Comparison of ENCODE assay signal across 30 mouse cellular contexts in the genomic region with DNA sequence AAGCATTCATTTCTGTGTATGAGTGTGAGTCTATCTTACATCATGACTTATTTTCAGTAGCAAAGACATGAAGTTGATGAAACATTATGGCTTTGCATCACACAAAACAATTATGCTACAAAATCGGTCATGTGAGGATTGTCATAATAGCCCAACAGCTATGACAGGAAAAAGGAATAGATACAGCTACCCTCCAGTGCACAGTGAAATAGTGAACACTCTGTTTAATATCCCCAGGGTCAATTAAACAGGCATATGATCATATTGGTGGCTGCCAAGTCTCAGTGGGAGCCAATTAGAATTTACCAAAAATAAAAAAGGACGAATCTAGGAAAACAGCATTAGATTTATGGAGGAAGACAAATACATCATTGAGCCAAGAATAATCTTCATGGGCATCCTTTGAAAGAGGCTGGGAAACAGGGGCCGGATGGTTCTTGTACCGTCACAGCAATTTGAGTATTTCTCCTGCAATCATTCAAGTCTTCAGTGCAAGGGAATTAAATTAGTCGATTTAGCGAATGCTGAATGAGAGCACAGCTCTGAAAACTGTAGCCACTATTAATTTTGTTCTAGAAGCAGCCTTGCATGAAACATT.
A peak's percentile ranks its signal among the peaks of the same experiment; 100 is the strongest.
DNase-seq lines count a peak whose midpoint lies in the region; ATAC-seq lines count a peak whose summit lies in the region.
"Had no signal": no experiment of that assay in that cellular context is flagged by ENCODE, and none has a peak within 500 bp of the region (broad histone marks: within the 10 kb centered on the region; RNA-seq: fewer than 3 reads in every experiment).

No protein-coding gene starts in this region.

- no peak overlapping the region for H3K4me2 ChIP-seq in forebrain, embryonic 16.5 days (ENCODE audit: low read length)
- no peak overlapping the region for H3K4me2 ChIP-seq in forebrain, embryonic 12.5 days
- H3K4me2 ChIP-seq in hindbrain, embryonic 16.5 days (ENCODE audit: low read length) = no peak overlapping the region
- H3K4me2 ChIP-seq: embryonic facial prominence, embryonic 13.5 days; forebrain, embryonic 13.5 days; heart, embryonic 11.5 days; kidney, embryonic 15.5 days; limb, embryonic 13.5 days; liver, embryonic 13.5 days; midbrain, embryonic 12.5 days had no signal

- H3K4me3 ChIP-seq in forebrain, embryonic 16.5 days (replicated peaks; ENCODE audit: low read length) = no peak overlapping the region
- no peak overlapping the region for H3K4me3 ChIP-seq in forebrain, embryonic 12.5 days (replicated peaks)
- no peak overlapping the region for H3K4me3 ChIP-seq in hindbrain, embryonic 16.5 days (ENCODE audit: low read length)
- H3K4me3 ChIP-seq: embryonic facial prominence, embryonic 13.5 days; erythroblast, embryonic 14.5 days; forebrain, embryonic 13.5 days; kidney, embryonic 15.5 days; limb, embryonic 13.5 days; liver, embryonic 13.5 days; midbrain, embryonic 12.5 days had no signal

- no peak overlapping the region for H3K27ac ChIP-seq in forebrain, embryonic 16.5 days (ENCODE audit: low read length)
- H3K27ac ChIP-seq in forebrain, embryonic 12.5 days = no peak overlapping the region
- no peak overlapping the region; the same call in 1 of the 2 replicates for H3K27ac ChIP-seq in hindbrain, embryonic 16.5 days (ENCODE audit: low read depth, low read length)
- H3K27ac ChIP-seq: embryonic facial prominence, embryonic 13.5 days; forebrain, embryonic 13.5 days; kidney, embryonic 15.5 days; limb, embryonic 13.5 days; liver, embryonic 13.5 days; midbrain, embryonic 12.5 days had no signal

- peak; percentile 40; the same call in 1 of the 2 replicates for ATAC-seq in forebrain, embryonic 16.5 days
- no peak for ATAC-seq in forebrain, embryonic 12.5 days (ENCODE audit: low FRiP score)
- ATAC-seq in hindbrain, embryonic 16.5 days = peak; percentile 91
- ATAC-seq: activated CD4-positive, CD25-positive, alpha-beta regulatory T cell, adult 4 months; forebrain, embryonic 13.5 days had no signal

- H3K36me3 ChIP-seq in forebrain, embryonic 16.5 days (ENCODE audit: control insufficient read depth, insufficient read depth) = no peaks in the 10 kb centered on the region
- no peaks in the 10 kb centered on the region for H3K36me3 ChIP-seq in forebrain, embryonic 12.5 days (replicated peaks)
- no peaks in the 10 kb centered on the region for H3K36me3 ChIP-seq in hindbrain, embryonic 16.5 days (ENCODE audit: control insufficient read depth, insufficient read depth, low read length)
- H3K36me3 ChIP-seq: embryonic facial prominence, embryonic 13.5 days; G1E; kidney, embryonic 15.5 days; limb, embryonic 13.5 days; liver, embryonic 13.5 days; midbrain, embryonic 12.5 days had no signal

- H3K9ac ChIP-seq in forebrain, embryonic 16.5 days (replicated peaks; ENCODE audit: low read depth, low read length) = no peak overlapping the region
- H3K9ac ChIP-seq in forebrain, embryonic 12.5 days = no peak overlapping the region
- H3K9ac ChIP-seq in hindbrain, embryonic 16.5 days (ENCODE audit: low read depth, low read length) = no peak overlapping the region
- H3K9ac ChIP-seq: embryonic facial prominence, embryonic 13.5 days; forebrain, embryonic 13.5 days; kidney, embryonic 15.5 days; limb, embryonic 13.5 days; liver, embryonic 13.5 days; midbrain, embryonic 12.5 days had no signal

- no peaks in the 10 kb centered on the region for H3K9me3 ChIP-seq in forebrain, embryonic 16.5 days (ENCODE audit: control insufficient read depth, low read length)
- H3K9me3 ChIP-seq in forebrain, embryonic 12.5 days = no peaks in the 10 kb centered on the region
- H3K9me3 ChIP-seq in hindbrain, embryonic 16.5 days (ENCODE audit: control insufficient read depth, low read length) = no peaks in the 10 kb centered on the region
- H3K9me3 ChIP-seq: embryonic facial prominence, embryonic 13.5 days; forebrain, embryonic 13.5 days; G1E; kidney, embryonic 15.5 days; limb, embryonic 13.5 days; liver, embryonic 13.5 days; midbrain, embryonic 12.5 days had no signal

- no peaks in the 10 kb centered on the region for H3K4me1 ChIP-seq in forebrain, embryonic 16.5 days (replicated peaks; ENCODE audit: control insufficient read depth, insufficient read depth, low read length)
- no peaks in the 10 kb centered on the region for H3K4me1 ChIP-seq in forebrain, embryonic 12.5 days
- 0 out of 2 replicates have a peak, but pooled peaks cover 2% of the 10 kb centered on the region for H3K4me1 ChIP-seq in hindbrain, embryonic 16.5 days (ENCODE audit: control insufficient read depth, insufficient read depth, low read depth, low read length)
- H3K4me1 ChIP-seq: embryonic facial prominence, embryonic 13.5 days; forebrain, embryonic 13.5 days; kidney, embryonic 15.5 days; limb, embryonic 13.5 days; liver, embryonic 13.5 days; midbrain, embryonic 12.5 days had no signal

- DNase-seq in retina, postnatal 1 day = peak; percentile 21
- DNase-seq in retina, embryonic 14.5 days (ENCODE audit: low spot score) = no peak
- no peak for DNase-seq in urinary bladder, postnatal 25 days (ENCODE audit: low spot score)
- DNase-seq in thymus, postnatal 0 days (ENCODE audit: low spot score) = no peak
- DNase-seq: adrenal gland, adult 8-10 months; B cell, adult 2 months; embryo, embryonic 11 days; gastrocnemius, postnatal 14 days; heart, adult 11 months; kidney, adult 11 months; kidney, postnatal 36 days; layer of hippocampus, postnatal 36 days; liver, embryonic 13.5 days; lung, adult 2 months; lung, postnatal 14 days; right cerebral cortex, postnatal 25 days; spleen, adult 18-20 months had no signal

- no peaks in the 10 kb centered on the region for H3K27me3 ChIP-seq in forebrain, embryonic 16.5 days (replicated peaks; ENCODE audit: control insufficient read depth, insufficient read depth, low read length)
- H3K27me3 ChIP-seq in forebrain, embryonic 12.5 days = no peaks in the 10 kb centered on the region
- no peaks in the 10 kb centered on the region for H3K27me3 ChIP-seq in hindbrain, embryonic 16.5 days (replicated peaks; ENCODE audit: control insufficient read depth, insufficient read depth, low read length)
- H3K27me3 ChIP-seq: CH12.LX; embryonic facial prominence, embryonic 13.5 days; forebrain, embryonic 13.5 days; kidney, embryonic 15.5 days; limb, embryonic 13.5 days; liver, embryonic 13.5 days; midbrain, embryonic 12.5 days had no signal

- 43% methylated on average over 6 of the region's 6 CpGs for WGBS in forebrain, embryonic 16.5 days
- 71% methylated on average over 6 of the region's 6 CpGs for WGBS in forebrain, embryonic 12.5 days
- 47% methylated on average over 6 of the region's 6 CpGs for WGBS in hindbrain, embryonic 16.5 days
